ENCODE assay signal across 8 mouse cellular contexts in genomic region chr8:123235520-123236497, GRCm38 (mm10). TPM values are rescaled to one million over a fixed set of nuclear protein-coding genes. Genes with fewer than 3 reads are reported as not detected.
DNase-seq lines count a peak whose midpoint lies in the region; ATAC-seq and TF ChIP-seq lines count a peak whose summit lies in the region.

TSS of gene Spata2l (minus strand) at chr8:123236233.

- no peaks in the 10 kb centered on the region for H3K4me1 ChIP-seq in bone marrow macrophage, adult 2 months (ENCODE audit: control insufficient read depth, insufficient read depth, low read length)
- H3K4me1 ChIP-seq in limb, embryonic 15.5 days: peaks cover 29% of the 10 kb centered on the region
- H3K4me1 ChIP-seq in midbrain, postnatal 0 days (ENCODE audit: insufficient read depth, low read length): peaks cover 5% of the 10 kb centered on the region; the same call in 1 of the 2 replicates

- 2% methylated on average over 57 of the region's 57 CpGs for WGBS in limb, embryonic 15.5 days
- 1% methylated on average over 57 of the region's 57 CpGs for WGBS in midbrain, postnatal 0 days

- no peak for TF ChIP-seq POLR2A in bone marrow macrophage, adult 2 months (IDR thresholded peaks at IDR 0.05; ENCODE audit: borderline replicate concordance, low read depth, low read length)

- H3K4me3 ChIP-seq in C2C12 (ENCODE audit: insufficient read depth, poor library complexity, severe bottlenecking): peak within 1 kb of the TSS; percentile 25
- peak within 1 kb of the TSS; percentile 76 for H3K4me3 ChIP-seq in bone marrow macrophage, adult 2 months (ENCODE audit: insufficient read depth, low read length)
- H3K4me3 ChIP-seq in limb, embryonic 15.5 days: peak within 1 kb of the TSS; percentile 54
- H3K4me3 ChIP-seq in midbrain, postnatal 0 days (ENCODE audit: low read depth, low read length): peak within 1 kb of the TSS; percentile 51

- peak within 1 kb of the TSS; percentile 51 for H3K9ac ChIP-seq in limb, embryonic 15.5 days
- H3K9ac ChIP-seq in midbrain, postnatal 0 days (replicated peaks; ENCODE audit: low read length, poor library complexity, severe bottlenecking): peak within 1 kb of the TSS; percentile 73

- H3K27ac ChIP-seq in bone marrow macrophage, adult 2 months (ENCODE audit: insufficient read depth, low read depth, low read length): no peak within 1 kb of the TSS
- H3K27ac ChIP-seq in limb, embryonic 15.5 days: no peak within 1 kb of the TSS
- peak within 1 kb of the TSS; percentile 65 for H3K27ac ChIP-seq in midbrain, postnatal 0 days (ENCODE audit: low read depth, low read length)

- no peaks in the 10 kb centered on the region for H3K79me2 ChIP-seq in C2C12 (ENCODE audit: control insufficient read depth, insufficient read depth)

- H3K4me2 ChIP-seq in limb, embryonic 15.5 days: peak within 1 kb of the TSS; percentile 94
- H3K4me2 ChIP-seq in midbrain, postnatal 0 days (ENCODE audit: low read depth, low read length, poor library complexity, severe bottlenecking): peak within 1 kb of the TSS; percentile 87

- H3K27me3 ChIP-seq in C2C12 (ENCODE audit: control insufficient read depth, insufficient read depth, insufficient read length): no peaks in the 10 kb centered on the region
- H3K27me3 ChIP-seq in limb, embryonic 15.5 days: peaks cover 32% of the 10 kb centered on the region
- H3K27me3 ChIP-seq in midbrain, postnatal 0 days (ENCODE audit: insufficient read depth, low read length): no peaks in the 10 kb centered on the region

- peak within 1 kb of the TSS; percentile 77 for H3ac ChIP-seq in C2C12 (ENCODE audit: control insufficient read depth, insufficient read length, low read depth)

- no peaks in the 10 kb centered on the region for H3K9me3 ChIP-seq in limb, embryonic 15.5 days
- no peaks in the 10 kb centered on the region for H3K9me3 ChIP-seq in midbrain, postnatal 0 days (ENCODE audit: low read length)

- no peaks in the 10 kb centered on the region for H3K79me3 ChIP-seq in C2C12 (ENCODE audit: low read depth)

- TF ChIP-seq CTCF in C2C12 (IDR thresholded peaks at IDR 0.05; ENCODE audit: control insufficient read depth, insufficient read depth, insufficient read length): no peak
- no peak for TF ChIP-seq CTCF in bone marrow macrophage, adult 2 months (IDR thresholded peaks at IDR 0.05; ENCODE audit: low read depth, low read length)
- peak; percentile 59 for TF ChIP-seq CTCF in midbrain, postnatal 0 days (IDR thresholded peaks at IDR 0.05)

- peak; percentile 77 to 82 for DNase-seq in heart, adult 9 months (ENCODE audit: low spot score in 2 of 2)
- DNase-seq in kidney, adult 9 months: peak; percentile 97
- DNase-seq in midbrain, postnatal 0 days (ENCODE audit: low spot score): peak; percentile 82
- DNase-seq in spleen, postnatal 14 days (ENCODE audit: low spot score in 2 of 2): peak; percentile 79 to 86

- peak; percentile 86 for ATAC-seq in erythroblast, adult 5-6 weeks (replicated peaks; ENCODE audit: low FRiP score, poor library complexity, severe bottlenecking)
- ATAC-seq in limb, embryonic 15.5 days (ENCODE audit: insufficient number of reproducible peaks, low FRiP score, low TSS enrichment, low read depth): peak; percentile 70
- ATAC-seq in midbrain, postnatal 0 days (ENCODE audit: low FRiP score): peak; percentile 83

- H3K36me3 ChIP-seq in C2C12 (ENCODE audit: control insufficient read depth, insufficient read depth): no peaks in the 10 kb centered on the region
- H3K36me3 ChIP-seq in limb, embryonic 15.5 days: no peaks in the 10 kb centered on the region
- no peaks in the 10 kb centered on the region for H3K36me3 ChIP-seq in midbrain, postnatal 0 days (ENCODE audit: insufficient read depth, low read length)

TF ChIP-seq in C2C12, 6 proteins besides CTCF, POLR2A, EP300 and RAD21:
- TF ChIP-seq CEBPB (IDR thresholded peaks at IDR 0.05; ENCODE audit: low read depth): no peak
TF ChIP-seq in C2C12: peak in this region for 0.

RNA-seq across cellular contexts. Expression of gene Spata2l, which starts in this region (rescaled TPM):
- 0.89 TPM for polyA plus RNA-seq in C2C12 (2012; fragmentation: generic; extraction: Trizol)
- polyA plus RNA-seq in bone marrow macrophage, adult 2 months (2012; ENCODE audit: insufficient read depth, insufficient read length, missing spikeins): 8.2 and 11.2 TPM in 2 replicates
- total RNA-seq in erythroblast, adult 5-6 weeks (2015; ENCODE audit: low replicate concordance): 2.3 TPM in 1 of 2 replicates, not detected in the other
- 0.56 and 2.0 TPM in 2 replicates for total RNA-seq in erythroblast, adult 5-6 weeks (2017; ENCODE audit: low replicate concordance)
- 5.6 and 5.9 TPM in 2 replicates for polyA plus RNA-seq in limb, embryonic 15.5 days (2015; fragmentation: Nextera tagmentation; extraction: Ambion mirVana)
- 13.6 and 19.6 TPM in 2 replicates for total RNA-seq in midbrain, postnatal 0 days (2014; rRNA removed)
- 14.3 and 16.8 TPM in 2 replicates for polyA plus RNA-seq in midbrain, postnatal 0 days (2015; fragmentation: Nextera tagmentation; extraction: Ambion mirVana)

Comparison
In these comparisons a context has a peak if more than half of its experiments do, and no peak if none do; other contexts are left out.
1. H3K4me3 ChIP-seq: peak in every context shown above with its lines; median percentile 76 in bone marrow macrophage, adult 2 months; 54 in limb, embryonic 15.5 days; 51 in midbrain, postnatal 0 days; 25 in C2C12.